Mouse (Mus musculus) mature B cell (primary cell): ENCODE data around the gene Olfr156.
"Not testable (repeated sequence)": the region's sequence is repeated elsewhere in the genome, so short reads cannot be mapped to it uniquely, and the experiment has no call there.

ENCODE experiments used
- in situ Hi-C: fragments of 300-500 bp; cut with MboI; formaldehyde crosslinking; loops from 2 replicates; pipeline ENCODE4 v1.14.3; 2019

Gene Olfr156

GRCm38 (mm10) chr4:43823845-43824337, at the start of gene Olfr156:
Gene Olfr156 (minus strand): TSS chr4:43823895.
- in situ Hi-C loops: no loop called here

GRCm38 (mm10) chr4:43869821-43870220, 46.1 kb upstream of the Olfr156 start:
- in situ Hi-C loops: no loop called here

GRCm38 (mm10) chr4:43863298-43863697, 39.6 kb upstream of the Olfr156 start:
- in situ Hi-C loops: no loop called here

- in situ Hi-C loops: no loop called here
Measured at GRCm38 (mm10) chr4:43860744-43861519, 37.2 kb upstream of the Olfr156 start.

GRCm38 (mm10) chr4:43859886-43860285, 36.2 kb upstream of the Olfr156 start:
- in situ Hi-C loops: no loop called here

GRCm38 (mm10) chr4:43854101-43854500, 30.4 kb upstream of the Olfr156 start:
- in situ Hi-C loops: no loop called here

- in situ Hi-C loops: no loop called here
Measured at GRCm38 (mm10) chr4:43851265-43851664, 27.6 kb upstream of the Olfr156 start, which contains the start of gene Olfr155. Gene Olfr155 (plus strand): TSS chr4:43851565.

GRCm38 (mm10) chr4:43840101-43840500, 16.4 kb upstream of the Olfr156 start, which contains the start of gene Olfr157:
Gene Olfr157 (minus strand): TSS chr4:43840201.
- in situ Hi-C loops: no loop called here

- in situ Hi-C loops: no loop called here
Measured at GRCm38 (mm10) chr4:43838326-43838725, 14.6 kb upstream of the Olfr156 start.

- in situ Hi-C loops: no loop called here
Measured at GRCm38 (mm10) chr4:43834749-43835148, 11.1 kb upstream of the Olfr156 start.

- in situ Hi-C loops: no loop called here
Measured at GRCm38 (mm10) chr4:43833752-43834151, 10.1 kb upstream of the Olfr156 start.

GRCm38 (mm10) chr4:43832031-43832430, 8.3 kb upstream of the Olfr156 start:
- in situ Hi-C loops: no loop called here

- in situ Hi-C loops: no loop called here
Measured at GRCm38 (mm10) chr4:43828806-43829205, 5.1 kb upstream of the Olfr156 start.

- in situ Hi-C loops: no loop called here
Measured at GRCm38 (mm10) chr4:43822896-43823550, 672 bp downstream of the Olfr156 start.

- in situ Hi-C loops: no loop called here
Measured at GRCm38 (mm10) chr4:43798936-43799335, 24.8 kb downstream of the Olfr156 start.

- in situ Hi-C loops: not testable (repeated sequence)
Measured at GRCm38 (mm10) chr4:43795844-43796243, 27.9 kb downstream of the Olfr156 start.

GRCm38 (mm10) chr4:43795296-43795695, 28.4 kb downstream of the Olfr156 start:
- in situ Hi-C loops: no loop called here

- in situ Hi-C loops: no loop called here
Measured at GRCm38 (mm10) chr4:43772304-43772703, 51.4 kb downstream of the Olfr156 start.

GRCm38 (mm10) chr4:43771626-43772025, 52.1 kb downstream of the Olfr156 start:
- in situ Hi-C loops: no loop called here

GRCm38 (mm10) chr4:43770909-43771308, 52.8 kb downstream of the Olfr156 start, which contains the start of gene Olfr159:
Gene Olfr159 (minus strand): TSS chr4:43771009.
- in situ Hi-C loops: no loop called here
